Mouse (Mus musculus): ENCODE results near the gene Rcor2.

- no peak for TF ChIP-seq GATA1 (IDR thresholded peaks at IDR 0.05; ENCODE audit: borderline replicate concordance, low read length)
- no peak for TF ChIP-seq FLI1 (IDR thresholded peaks at IDR 0.05; ENCODE audit: low read length)
Observed at GRCm38 (mm10) chr19:7236011-7236410, 31.1 kb upstream of the Rcor2 start.
